Mouse (Mus musculus): ENCODE results near the gene Hs3st1.

DNA sequence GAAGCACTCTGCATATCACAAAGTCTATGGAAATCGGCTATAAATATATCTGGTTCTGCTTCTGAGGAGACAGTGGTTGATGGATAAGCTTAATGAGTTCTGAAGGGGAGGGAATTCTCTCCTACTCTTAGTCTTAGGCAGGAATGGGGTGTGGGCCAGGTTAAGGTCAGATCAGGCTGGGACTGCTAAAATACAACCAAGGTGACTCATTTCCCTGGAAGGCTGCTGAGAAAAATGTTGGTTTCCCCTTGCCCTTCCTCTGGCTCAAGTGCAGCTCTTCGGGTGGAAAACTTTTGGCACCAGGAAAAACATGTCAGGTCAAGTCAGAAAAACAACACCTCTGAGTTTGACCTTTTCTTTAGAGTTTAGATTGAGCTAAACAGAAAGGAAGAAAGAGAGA, 143.0 kb downstream of the Hs3st1 start:
- TF ChIP-seq POLR2A (IDR thresholded peaks at IDR 0.05; ENCODE audit: extremely low read depth, insufficient read depth, low read length) (no peak), CTCF (IDR thresholded peaks at IDR 0.05; ENCODE audit: low read depth, low read length) (no peak)

Data from liver, adult 2 months (tissue).